Mouse (Mus musculus) mature B cell (primary cell): ENCODE results near the gene Brix1.
"Not testable (repeated sequence)": the region's sequence is repeated elsewhere in the genome, so short reads cannot be mapped to it uniquely, and the experiment has no call there.

ENCODE experiments used
- in situ Hi-C: fragments of 300-500 bp; cut with MboI; formaldehyde crosslinking; loops from 2 replicates; pipeline ENCODE4 v1.14.3; 2019

Brix1 gene

DNA sequence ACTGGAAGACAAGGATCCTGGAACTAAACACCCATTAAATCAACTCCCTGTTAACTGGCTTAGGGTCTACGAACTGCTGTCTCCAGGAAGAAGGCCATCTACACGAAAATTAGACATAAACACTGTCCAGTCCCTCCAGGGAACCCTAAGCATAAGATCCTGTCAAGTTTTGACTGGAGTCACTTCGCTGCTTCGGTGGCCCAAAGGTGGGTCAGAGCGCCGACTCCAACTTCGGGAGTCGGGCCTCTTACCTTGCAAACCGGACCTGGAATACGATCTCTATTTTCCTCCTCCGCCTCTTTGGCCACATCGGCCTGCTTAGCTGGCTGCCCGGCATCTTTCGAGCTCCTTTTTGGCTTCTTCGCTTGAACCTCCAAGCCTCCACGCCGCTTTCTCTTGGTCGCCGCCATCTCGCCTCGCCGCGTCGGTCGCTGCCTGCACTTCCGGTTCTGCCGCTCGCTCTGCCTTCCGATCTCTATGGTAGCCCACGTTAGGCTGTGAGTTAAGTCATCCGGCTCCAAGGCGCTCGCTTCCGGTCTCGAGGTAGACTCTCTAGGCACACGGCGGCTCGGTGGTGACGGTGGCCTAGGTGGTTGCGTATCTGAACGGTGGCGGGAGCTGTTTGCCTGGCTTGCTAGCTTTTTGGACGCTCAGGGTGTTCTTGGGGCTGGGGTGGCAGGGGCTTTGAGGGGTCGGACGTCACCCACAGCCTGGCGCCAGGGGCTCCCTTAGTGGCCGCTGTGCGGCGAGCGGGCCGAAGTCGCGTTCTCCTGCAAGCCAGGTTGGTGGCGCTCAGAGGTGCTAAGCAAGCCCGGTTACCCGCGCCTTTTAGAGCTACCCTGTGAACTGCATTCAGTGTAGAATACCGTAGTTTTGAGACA lies at the start of gene Brix1, which contains the start of gene Rad1:
TSS of gene Brix1 (minus strand) at position 464 of the 881 bp plus-strand sequence.
TSS of gene Rad1 (plus strand) at position 535 of the 881 bp plus-strand sequence.
- in situ Hi-C loops: no loop called here

DNA sequence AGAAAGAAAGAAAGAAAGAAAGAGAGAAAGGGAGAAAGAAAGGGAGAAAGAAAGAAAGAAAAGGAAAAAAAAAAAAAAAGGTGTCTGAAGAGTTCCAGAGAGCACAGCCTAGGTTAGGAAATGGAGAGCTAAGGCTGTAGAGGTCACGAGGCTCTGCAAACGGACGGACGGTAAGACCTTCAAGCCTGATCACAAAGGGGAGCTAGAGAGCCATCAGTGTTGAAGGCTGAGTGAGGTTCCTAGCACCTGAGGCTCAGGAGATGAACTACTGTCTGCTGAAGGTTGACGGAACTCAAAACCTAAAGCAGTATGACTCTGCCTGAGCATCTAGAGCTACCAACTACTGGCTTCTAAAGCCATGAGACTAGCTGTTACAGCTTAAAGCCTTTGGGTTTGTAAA lies 48.8 kb upstream of the Brix1 start:
- in situ Hi-C loops: no loop called here

DNA sequence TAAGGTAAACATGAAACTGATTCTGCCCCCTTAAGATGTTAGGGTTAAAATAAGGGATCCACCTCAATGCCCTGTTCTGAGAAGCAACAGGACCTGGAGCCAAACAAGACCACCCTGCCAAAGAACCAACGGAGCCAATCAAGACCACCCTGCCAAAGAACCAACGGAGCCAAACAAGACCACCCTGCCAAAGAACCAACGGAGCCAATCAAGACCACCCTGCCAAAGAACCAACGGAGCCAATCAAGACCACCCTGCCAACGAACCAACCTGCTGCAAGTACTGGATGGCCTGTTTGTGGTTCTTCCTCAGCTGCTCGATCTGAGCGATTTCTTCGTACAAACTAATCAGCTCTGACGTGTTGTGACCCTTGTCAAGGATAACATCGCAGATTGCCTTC lies 47.6 kb upstream of the Brix1 start:
- in situ Hi-C loops: not testable (repeated sequence)

DNA sequence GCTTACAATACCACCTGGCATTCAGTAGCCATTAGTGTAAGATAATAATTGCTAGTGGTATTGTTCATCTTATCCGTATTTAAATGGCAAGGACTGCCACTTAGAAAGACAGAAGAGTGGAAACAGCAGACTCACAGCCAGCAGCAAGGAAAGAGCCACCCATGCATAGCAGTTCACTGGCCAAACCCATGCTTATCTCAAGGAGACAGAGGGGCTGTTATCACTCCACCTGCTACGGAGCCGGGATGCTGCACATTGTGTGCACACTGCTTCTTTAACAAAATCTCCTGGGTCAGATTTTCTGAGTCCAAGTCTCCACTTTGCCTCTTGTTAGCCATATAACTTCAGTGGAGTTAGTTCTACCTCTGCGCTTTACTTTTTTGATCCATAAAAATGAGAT lies 45.6 kb upstream of the Brix1 start:
- in situ Hi-C loops: no loop called here

DNA sequence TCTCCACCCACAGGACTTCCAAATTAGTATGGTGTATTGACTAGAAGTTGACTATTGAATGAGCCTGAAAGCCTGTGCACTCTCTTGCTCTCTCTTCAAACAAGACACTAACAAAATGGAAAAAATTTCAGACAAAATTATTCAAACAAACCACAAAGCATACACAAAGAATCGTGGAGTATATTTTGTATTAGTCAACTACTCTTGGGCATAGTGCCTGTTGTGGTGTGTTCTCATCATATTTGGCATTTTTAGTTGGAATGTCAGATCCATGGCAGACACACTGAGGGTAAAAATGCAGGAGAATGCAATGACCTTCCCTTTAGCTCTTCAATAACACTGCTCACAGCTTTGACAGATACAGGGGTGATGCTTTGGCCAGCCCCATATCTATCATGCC lies 40.1 kb upstream of the Brix1 start:
- in situ Hi-C loops: no loop called here

DNA sequence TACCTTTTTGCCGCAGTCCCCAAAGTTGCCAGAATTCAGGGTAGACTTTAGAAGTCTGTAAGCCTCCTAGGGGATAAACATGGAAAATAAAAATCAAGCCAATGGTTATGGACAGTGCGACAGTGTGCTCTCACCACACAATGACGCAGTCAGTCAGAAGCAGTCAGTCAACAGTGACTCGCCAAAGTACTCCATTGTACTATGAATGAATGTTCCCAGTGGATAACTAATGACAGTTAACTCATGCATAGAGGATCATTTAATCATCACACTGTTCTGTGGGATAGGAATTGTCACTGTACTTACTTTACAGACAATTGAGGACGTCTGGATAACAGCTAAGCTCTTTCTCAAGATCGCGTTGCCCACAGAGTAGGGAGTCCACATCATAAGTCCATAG lies 29.4 kb upstream of the Brix1 start:
- in situ Hi-C loops: no loop called here

DNA sequence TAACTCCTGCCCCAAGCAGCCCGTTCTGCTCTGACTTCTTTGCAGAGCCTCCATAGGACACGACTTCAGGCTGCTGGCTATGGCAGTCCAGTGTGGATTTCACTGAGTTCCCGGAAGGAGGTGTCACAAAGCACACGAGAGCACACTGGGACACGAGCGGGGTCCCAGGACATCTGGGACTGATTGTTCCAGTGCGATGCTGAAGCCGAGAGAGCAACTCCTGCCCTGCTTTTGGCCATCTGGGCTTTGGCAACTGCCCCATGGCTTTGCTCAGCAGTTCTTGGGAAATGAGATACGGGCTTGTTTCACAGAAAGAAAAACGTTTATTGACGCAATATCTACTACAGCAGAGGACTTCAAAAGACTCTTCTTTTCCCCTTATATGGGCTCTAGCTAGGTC lies 20.4 kb upstream of the Brix1 start:
- in situ Hi-C loops: no loop called here

DNA sequence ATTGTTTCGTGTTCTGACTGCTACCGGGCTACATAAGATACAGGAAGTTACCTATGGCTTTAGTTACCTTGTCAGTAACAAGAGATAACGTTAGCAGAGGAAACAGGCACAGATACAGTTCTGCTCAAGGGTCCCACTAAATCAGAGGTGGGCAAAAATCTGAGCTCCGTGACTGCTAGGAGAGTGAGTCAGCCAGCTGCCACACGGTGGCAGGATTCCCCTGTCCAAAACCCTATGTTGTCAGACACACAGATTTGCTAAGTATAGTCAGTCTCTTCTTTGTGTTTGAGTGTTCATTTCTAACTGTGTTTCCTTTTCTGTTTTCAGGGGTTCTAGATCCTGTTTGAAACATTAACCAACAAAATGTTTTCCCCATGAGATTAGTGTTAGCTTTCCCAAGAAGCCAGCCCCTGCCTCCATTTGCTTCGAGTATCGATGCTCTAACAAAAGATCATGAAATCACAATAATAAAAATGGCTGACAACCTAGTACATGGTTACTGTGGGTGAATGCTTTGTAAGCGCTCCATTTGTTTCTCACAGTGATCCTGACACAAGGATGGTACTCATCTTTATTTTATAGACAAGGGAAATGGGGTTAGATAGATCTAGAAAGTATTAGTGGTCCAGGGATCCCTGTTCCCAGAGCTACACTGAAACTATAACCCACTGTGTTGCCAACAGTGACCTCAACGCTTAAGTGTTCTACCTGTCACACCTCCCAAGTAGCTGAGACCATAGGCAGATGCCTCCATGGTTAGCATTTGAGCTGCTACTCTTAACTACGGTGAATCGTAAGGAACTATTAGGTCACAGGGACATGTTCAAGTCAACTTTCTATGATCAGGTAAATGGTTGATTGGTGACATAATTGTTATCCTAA lies 15.3 kb upstream of the Brix1 start:
- in situ Hi-C loops: no loop called here

DNA sequence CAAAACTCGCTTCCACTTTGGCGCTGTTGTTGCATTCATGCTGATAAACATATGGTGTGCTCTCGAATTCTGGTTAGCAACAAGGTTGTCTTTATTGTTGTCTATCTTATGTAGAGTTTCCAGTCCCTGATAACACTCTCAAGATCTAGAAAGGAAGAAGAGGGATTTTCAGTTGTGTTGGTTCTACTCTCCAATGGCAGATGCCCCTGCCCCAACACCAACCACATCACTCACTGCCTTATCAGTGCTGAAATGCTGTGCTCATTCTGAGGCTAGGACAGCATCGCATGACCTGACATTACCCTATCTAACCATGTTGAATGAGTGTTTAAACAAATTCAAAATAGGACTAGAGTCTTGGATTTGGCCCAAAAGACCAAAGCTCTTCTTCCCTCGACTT lies 14.3 kb upstream of the Brix1 start:
- in situ Hi-C loops: no loop called here

DNA sequence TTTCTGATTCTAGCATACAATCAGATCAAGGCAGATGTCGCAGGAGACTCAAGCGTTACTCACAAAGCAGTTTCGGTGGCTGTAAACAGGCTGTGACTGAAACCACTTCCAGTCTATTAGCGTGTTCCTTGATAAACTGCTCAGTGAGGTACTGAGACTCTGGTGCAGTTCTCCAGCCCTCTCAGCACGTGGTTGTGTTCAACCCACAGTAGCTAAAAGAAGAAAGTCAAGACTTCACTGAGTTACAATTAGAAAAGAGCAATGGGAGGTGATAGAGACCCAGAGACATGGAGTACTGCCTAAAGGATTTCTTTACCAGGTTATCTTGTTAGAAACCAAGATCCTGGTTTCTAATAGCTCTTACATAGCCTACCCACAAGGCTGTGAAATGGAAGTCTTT lies 13.8 kb upstream of the Brix1 start:
- in situ Hi-C loops: no loop called here

DNA sequence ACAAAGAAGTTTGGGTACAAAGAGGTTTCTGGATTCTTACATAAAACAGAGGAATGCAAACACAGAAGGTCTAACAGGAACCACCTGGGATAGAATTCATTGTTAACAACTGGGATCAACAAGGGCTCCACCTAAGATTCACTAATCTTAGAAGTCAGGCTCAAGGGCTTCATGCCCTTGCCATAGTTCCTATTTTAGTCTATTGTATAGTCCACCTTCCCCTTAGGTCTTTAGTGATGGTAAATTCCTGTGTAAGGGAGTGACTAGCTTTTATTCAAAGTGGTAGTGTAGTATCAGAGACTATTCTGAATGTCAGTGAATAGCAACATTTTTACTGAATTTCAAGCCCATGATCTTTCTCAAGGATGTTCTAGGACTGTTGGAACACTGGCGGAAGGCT lies 10.9 kb upstream of the Brix1 start:
- in situ Hi-C loops: not testable (repeated sequence)

DNA sequence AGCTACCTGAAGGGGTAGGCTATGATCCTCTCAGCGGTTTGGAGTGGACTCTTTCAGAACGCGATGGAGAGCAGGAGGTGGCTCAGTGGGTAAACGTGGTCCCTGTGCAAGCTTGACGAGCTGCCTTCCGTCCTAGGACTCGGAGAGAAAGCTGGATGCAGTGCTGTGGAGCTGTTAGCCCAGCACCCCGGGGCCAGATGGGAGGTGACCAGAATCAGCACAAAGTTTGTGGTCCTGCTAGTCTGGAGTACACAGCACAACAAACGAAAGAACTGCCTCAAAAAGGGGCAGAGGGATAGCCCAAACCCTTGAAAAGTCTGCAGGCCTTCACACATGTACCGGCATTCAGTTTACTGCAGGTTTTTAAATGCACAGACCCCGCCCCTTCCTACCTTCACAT lies 10.2 kb upstream of the Brix1 start:
- in situ Hi-C loops: no loop called here

DNA sequence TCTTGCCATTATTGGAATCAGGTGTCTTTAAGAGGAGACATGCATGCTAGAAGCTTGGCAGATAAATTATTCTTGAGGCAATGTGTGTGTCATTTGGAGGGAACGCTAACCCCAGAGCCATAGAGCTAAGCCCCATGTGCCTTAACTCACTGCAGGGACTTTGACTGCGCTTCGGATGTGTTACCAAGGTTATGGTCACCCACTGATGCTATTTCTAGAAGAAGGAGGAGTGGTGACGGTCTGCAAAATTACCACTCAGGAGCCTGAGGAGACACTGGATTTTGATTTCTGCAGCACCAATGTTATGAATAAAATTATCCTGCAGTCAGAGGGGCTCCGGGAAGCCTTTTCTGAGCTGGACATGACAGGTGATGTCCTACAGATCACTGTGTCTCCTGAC lies 4.4 kb upstream of the Brix1 start:
- in situ Hi-C loops: no loop called here

DNA sequence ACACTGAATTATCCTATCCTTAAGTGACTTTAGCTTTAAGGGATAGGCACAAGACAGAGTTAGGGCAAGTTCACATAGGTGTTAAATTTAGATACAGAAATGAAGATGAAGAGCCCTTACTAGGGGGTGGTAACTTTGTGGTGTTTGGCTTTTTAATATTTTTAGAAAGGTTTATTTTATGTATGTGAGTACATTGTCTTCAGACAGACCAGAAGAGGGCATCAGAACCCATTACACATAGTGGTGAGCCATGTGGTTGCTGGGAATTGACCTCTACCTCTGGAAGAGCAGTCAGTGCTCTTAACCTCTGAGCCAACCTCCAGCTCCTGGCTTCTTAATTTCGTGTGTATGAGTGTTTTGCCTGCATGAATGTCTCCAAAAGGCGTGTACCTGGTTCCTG lies 1.5 kb upstream of the Brix1 start:
- in situ Hi-C loops: no loop called here

DNA sequence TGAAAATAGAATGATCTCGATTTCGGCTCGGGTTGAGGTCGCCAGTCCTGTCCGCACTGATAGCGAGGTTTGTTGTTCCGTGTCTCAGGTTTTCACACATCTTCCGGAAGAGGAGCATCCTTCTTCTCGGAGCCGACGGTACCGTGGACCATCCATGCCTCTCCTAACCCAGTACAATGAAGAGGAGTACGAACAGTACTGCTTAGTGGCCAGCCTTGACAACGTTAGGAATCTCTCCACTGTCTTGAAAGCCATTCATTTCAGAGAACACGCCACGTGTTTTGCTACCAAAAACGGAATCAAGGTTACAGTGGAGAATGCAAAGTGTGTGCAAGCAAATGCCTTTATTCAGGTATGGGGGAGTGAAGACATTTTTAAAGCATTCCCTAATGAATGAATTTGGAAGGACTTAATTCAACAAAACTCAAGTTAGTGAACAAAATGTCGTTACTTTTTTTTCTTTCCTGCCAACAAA lies 655 bp upstream of the Brix1 start:
- in situ Hi-C loops: no loop called here

DNA sequence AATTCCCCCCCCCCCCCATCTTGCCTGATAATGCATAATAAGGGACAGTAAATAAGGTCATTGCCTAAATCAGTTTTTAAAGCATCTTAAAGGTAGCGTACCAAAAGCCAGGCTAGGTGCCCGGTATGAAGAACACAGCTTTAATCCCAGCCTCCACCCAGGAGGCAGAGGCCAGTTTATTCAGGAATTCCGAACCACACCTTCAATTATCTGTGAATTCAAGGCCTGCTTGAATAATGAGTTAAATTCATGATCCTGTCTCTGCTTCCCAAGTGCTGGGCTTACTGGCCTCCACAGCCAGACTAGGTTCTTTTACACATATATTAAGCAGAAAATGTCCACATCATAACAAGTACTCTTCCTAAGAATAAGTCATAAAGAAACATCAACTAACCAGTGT lies 14.8 kb downstream of the Brix1 start:
- in situ Hi-C loops: no loop called here

DNA sequence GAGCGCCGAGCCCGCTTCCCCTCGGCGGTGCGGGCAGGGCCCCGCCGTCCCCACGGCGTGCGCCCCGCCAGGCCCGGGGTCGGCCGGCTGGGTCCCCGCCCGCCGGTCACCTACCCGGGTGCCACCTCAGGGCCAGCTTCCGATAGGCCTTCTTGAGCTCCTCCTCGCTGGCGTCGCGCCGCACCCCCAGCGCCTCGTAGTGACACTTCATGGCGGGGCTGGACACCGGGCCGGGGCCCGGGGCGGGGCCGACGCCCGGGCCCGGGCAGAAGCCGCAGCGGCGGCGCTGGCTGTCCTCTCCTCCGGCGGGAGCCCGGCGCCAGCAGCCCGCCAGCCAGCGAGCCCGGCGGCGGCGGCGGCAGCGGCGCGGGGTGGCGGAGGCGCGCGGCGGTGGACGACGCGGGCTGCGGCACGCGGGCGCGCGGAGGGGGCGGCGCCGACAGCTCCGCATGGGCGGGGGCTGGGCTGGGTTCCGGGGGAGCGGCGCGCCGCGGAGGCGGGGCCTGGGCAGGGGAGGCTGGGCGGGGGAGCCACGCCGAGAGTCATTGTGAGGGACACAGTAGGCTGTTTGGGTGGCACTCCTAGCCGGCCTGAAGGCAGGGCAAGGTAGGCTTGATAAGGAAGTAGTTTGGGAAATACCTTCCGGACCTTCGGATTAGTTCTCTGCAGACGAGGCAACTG lies 15.5 kb downstream of the Brix1 start, which contains the start of gene Dnajc21:
TSS of gene Dnajc21 (minus strand) at position 366 of the 681 bp plus-strand sequence.
- in situ Hi-C loops: no loop called here

DNA sequence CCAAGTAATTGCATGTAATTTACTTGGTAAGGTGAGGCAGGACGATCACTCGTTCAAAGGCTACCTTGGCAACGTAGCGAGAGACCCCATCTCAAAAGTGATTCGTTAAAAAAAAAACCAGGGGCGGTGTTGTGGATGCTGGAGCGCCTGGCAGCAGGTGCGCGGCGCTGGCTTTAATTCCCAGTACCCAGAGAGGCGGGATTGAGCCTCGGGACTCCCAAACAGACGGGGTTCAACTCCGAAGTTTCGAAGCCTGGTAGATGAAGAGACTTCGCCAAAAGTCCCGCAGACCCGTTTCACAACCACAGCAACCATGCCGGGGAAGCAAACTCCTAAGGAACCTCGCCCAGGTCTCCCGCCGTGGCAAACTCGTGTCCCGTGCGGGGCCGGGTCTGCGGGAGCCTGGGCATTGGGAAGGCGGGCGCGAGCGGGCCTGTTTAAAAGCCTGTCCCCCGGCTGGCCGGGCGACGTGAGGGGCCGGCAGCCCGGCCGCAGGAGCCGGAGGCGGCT lies 16.1 kb downstream of the Brix1 start:
- in situ Hi-C loops: no loop called here

DNA sequence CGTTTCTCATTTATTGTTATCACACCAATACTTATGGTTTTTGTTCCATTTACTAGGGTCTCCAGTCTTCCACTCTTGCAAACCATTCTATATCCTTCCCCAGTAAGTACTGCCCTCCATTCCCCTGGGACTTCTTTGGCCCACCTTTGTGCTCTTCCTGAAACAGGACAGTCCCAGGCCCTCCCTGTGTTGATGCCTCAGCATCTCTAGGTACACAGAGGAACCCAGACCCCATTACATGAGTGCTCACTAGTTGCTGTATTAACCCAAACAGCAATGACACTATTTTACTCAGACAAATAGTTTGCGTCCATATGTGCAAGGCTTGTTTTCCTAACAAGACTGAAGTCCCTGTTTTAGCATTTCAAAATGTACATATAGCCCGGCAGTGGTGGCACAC lies 17.0 kb downstream of the Brix1 start:
- in situ Hi-C loops: no loop called here

DNA sequence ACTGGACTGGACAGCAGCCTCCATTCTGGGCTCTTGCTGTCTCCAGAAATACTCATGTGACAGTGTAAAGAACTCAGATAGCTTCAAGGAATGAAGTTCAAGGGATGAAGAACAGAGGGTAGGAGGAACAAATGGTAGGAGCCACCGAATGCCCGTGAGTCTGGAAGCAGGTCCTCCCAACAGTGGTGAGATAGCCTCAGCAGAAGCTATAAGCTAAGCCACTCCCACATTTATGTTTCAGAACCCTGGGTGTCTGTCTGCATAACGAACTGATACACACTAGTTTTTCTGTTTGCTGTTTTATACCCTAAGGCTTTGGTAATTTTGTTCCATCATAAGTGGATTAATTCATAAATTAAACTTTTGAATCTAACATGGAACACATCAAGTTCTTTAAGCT lies 21.1 kb downstream of the Brix1 start:
- in situ Hi-C loops: no loop called here

DNA sequence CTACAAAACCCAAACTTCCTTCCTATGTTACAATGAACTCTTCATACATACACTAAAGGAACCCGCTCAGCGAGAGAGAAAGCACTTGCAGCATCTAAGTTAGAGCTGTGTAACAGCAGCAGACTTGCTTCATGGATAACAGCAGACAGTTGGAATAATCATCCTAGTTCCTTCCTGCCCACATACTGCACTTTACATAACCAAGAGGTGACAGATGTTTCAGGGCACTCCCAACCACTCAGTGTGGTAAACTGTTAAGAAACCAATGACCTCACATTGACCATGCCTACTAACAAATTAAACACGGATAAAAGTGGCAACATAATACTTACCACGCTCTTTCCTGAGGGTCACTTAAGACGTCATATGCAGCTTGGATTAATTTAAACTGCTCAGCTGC lies 22.2 kb downstream of the Brix1 start:
- in situ Hi-C loops: no loop called here

DNA sequence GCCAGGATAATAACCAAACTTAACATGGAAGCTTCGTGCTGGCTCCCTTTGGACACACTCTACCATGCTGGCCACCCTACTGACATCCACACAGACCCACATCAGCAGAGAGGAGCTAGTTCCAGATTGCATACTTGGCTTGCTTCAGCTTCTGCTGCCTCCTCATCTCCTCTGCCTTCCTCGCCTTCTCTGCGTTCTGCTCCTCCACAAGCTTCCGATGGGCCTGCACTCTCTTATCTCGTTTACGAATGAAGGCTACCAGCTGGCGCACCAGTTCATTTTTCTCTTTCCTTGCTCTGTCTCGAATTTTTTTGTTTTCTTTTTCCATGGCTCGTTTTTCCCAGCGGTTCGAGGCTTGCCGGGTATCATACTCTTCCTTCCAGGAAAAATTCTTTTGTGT lies 24.8 kb downstream of the Brix1 start:
- in situ Hi-C loops: no loop called here
